Mouse (Mus musculus): Measurements from ENCODE around the gene Gm20425.
"Not testable (repeated sequence)": the region's sequence is repeated elsewhere in the genome, so short reads cannot be mapped to it uniquely, and the experiment has no call there.

Gene Gm20425

GRCm38 (mm10) chr9:103155158-103155557, 74.9 kb downstream of the Gm20425 start:
- DNase-seq (ENCODE audit: low read depth in 1 of 2, low spot score in 2 of 2): not testable (repeated sequence)

GRCm38 (mm10) chr9:103154568-103154967, 75.5 kb downstream of the Gm20425 start:
- DNase-seq (ENCODE audit: low read depth in 1 of 2, low spot score in 2 of 2): no peak

GRCm38 (mm10) chr9:103153286-103153685, 76.8 kb downstream of the Gm20425 start:
- no peak for DNase-seq (ENCODE audit: low read depth in 1 of 2, low spot score in 2 of 2)

GRCm38 (mm10) chr9:103149074-103149799, 80.9 kb downstream of the Gm20425 start:
- no peak for DNase-seq (ENCODE audit: low read depth in 1 of 2, low spot score in 2 of 2)

- DNase-seq (ENCODE audit: low read depth in 1 of 2, low spot score in 2 of 2): no peak
These were observed 83.0 kb downstream of the Gm20425 start for GRCm38 (mm10) chr9:103147103-103147502.

GRCm38 (mm10) chr9:103146703-103147102, 83.4 kb downstream of the Gm20425 start:
- no peak for DNase-seq (ENCODE audit: low read depth in 1 of 2, low spot score in 2 of 2)

- DNase-seq (ENCODE audit: low read depth in 1 of 2, low spot score in 2 of 2): no peak
These were observed 83.8 kb downstream of the Gm20425 start for GRCm38 (mm10) chr9:103146257-103146656.

- no peak for DNase-seq (ENCODE audit: low read depth in 1 of 2, low spot score in 2 of 2)
These were observed 84.8 kb downstream of the Gm20425 start for GRCm38 (mm10) chr9:103145351-103145750.

- no peak for DNase-seq (ENCODE audit: low read depth in 1 of 2, low spot score in 2 of 2)
These were observed 86.2 kb downstream of the Gm20425 start for GRCm38 (mm10) chr9:103143881-103144280.

- DNase-seq (ENCODE audit: low read depth in 1 of 2, low spot score in 2 of 2): no peak
These were observed 88.8 kb downstream of the Gm20425 start for GRCm38 (mm10) chr9:103141266-103141665.

GRCm38 (mm10) chr9:103140384-103140783, 89.7 kb downstream of the Gm20425 start:
- DNase-seq (ENCODE audit: low read depth in 1 of 2, low spot score in 2 of 2): no peak

Data from monocyte, adult 2 months (primary cell).